Mouse (Mus musculus) G1E (cell line): ENCODE data around the gene Enox1.

Experiments used
- CTCF ChIP-seq: IDR thresholded peaks from 2 replicates; pipeline ENCODE4 v1.5.1; 2012; ENCODE audit warnings: low read depth, low read length, inconsistent platforms, mixed read lengths
- GATA1 ChIP-seq: IDR thresholded peaks from 2 replicates; pipeline ENCODE4 v1.6.1; 2012; ENCODE audit warnings: borderline replicate concordance, low read length, inconsistent platforms, mixed read lengths
- GATA2 ChIP-seq: IDR thresholded peaks from 2 replicates; pipeline ENCODE4 v1.6.1; 2012; ENCODE audit warnings: low read depth, low read length, inconsistent platforms, borderline replicate concordance
- POLR2AphosphoS5 ChIP-seq: IDR thresholded peaks from 2 replicates; pipeline ENCODE4 v1.6.1; 2012; ENCODE audit warnings: low read depth, low read length, inconsistent platforms; ENCODE audit not compliant: insufficient replicate concordance
- TAL1 ChIP-seq: conservative IDR thresholded peaks from 2 replicates; pipeline ENCODE4 v1.6.1; 2012; ENCODE audit warnings: low read depth, low read length, inconsistent platforms, mixed read lengths

GRCm38 (mm10) chr14:77387877-77388276 is 231.3 kb downstream of the Enox1 start:
- TF ChIP-seq CTCF (no peak), TAL1 (no peak), GATA1 (no peak), GATA2 (no peak), POLR2AphosphoS5 (no peak)
